Mouse (Mus musculus) lung, adult 18-20 months (tissue): ENCODE data around the gene Stk35.
"Not testable (repeated sequence)": the region's sequence is repeated elsewhere in the genome, so short reads cannot be mapped to it uniquely, and the experiment has no call there.

Experiments used
- DNase-seq, 2 experiments: peaks; one replicate each; pipeline ENCODE4 v3.0.0; 2022; ENCODE audit warnings: mixed read lengths in 2 of 2

Gene Stk35

DNA sequence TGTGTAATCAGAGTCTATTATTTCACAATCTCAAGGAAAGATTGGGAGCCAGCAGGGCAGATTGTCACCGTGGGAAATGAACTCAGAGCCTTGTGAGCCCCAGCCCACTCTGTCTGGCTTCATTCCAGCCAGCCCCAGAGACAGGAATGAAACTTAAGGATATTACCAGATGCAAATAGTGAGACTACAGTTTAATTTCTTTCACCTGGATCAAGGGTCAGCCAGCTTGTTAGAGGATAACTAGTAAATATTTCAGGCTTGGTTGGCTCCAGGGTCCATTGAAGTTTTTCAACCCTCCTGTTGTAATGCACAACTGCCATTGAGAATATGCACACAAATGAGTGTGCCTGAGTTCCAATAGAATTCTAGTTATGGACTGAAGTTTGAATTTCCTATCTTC lies 36.6 kb downstream of the Stk35 start:
- DNase-seq = no peak

DNA sequence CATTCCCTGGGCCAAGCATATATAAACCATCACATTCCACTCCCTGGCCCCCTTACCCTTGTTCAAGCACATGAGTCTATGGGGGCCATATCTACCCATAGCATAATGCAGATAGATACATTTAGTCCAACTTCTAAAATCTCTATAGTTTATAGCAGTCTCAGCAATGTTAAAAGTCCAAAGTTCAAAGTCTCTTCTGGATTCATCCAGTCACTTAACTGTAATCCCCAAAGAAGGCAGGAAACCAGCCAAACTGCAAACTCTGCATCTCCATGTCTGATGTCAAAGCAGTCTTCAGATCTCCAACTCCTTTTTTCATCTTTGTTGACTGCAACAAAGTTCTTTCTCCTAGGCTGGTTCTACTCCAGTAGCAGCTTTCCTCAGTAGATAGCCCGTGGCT lies 38.0 kb downstream of the Stk35 start:
- DNase-seq = no peak

DNA sequence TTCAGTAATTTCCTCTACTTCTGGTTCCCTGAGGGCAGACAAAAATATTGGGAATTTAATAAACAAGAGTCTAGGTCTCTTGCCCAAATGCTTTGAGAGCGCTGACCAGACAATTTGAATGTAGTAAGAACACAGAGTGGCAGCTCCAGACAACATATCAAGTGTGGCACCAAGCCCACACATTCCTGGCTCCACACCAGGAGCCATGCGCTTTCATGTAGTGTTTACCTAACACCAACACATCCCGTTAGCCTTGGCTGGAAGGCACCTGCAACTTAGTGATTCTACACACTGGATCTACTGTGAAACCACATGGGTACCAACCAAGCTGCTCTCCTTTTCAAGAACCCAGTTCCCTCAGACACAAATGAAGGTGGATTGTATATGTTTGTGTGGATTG lies 45.5 kb downstream of the Stk35 start:
- DNase-seq = peak; percentile 51 to 58

DNA sequence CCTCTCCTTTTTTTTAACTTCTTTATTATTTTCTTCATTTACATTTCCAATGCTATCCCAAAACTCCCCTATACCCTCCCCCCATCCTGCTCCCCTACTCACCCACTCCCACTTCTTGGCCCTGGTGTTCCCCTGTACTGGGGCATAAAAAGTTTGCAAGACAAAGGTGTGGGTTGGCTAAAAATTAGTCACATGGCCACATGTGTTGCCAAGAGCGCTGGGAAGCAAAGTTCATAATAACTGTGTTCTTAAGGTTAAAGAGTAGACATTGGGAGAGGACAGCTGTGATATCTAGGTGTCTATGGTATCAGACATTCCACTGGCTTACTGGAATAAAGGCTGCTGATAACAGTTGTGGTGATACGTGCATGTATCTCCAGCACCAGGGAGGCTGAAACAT lies 46.2 kb downstream of the Stk35 start:
- DNase-seq = no peak

DNA sequence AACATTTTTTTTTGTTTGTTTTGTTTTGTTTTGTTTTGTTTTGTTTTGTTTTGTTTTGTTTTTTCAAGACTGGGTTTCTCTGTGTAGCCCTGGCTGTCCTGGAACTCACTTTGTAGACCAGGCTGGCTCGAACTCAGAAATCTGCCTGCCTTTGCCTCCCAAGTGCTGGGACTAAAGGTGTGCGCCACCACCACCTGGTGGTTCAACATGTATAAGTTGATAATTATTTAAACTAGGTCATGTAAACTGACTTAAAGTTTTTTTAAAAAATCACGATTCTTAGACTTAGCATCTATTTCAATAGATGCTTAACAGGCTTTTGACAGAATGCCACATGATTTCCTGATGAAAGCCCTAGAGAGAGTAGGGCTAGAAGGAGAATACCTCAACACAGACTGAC lies 48.8 kb downstream of the Stk35 start:
- not testable (repeated sequence) for DNase-seq

DNA sequence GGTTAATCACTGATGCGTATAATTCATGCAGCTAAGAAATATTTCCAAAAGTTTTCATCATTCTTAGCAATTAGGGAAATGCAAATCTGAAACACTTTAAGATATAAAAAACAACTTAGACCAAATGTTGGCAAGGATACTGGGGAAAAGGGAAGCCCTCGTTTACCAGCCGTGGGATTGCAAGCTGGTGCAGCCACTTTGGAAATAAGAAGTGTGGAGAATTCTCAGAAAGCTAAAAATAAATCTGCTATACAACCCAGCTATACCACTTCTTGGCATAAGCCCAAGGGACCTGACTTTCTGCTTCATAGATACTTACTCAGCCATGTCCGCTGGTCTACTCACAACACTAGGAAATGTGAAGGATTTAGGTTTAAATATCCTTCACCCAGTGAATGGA lies 51.2 kb downstream of the Stk35 start:
- no peak for DNase-seq

DNA sequence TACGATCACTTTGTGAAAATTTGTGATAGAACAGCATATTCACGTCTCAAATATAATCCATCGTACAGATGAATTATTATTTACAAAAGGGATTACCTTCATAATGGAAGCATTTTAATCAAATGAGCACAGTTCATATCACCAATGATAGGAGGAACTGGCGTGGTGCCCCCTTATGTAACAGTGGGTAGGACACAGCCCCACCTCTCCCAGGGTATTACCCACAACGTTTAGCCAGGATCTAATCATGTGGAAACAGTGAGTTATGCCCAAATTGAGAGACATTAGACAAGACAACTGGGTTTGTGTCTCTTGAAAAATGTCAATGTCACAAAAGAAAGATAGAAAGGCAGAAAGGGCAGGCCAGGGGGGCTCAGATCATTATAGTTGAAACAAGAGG lies 62.9 kb downstream of the Stk35 start:
- DNase-seq = no peak

DNA sequence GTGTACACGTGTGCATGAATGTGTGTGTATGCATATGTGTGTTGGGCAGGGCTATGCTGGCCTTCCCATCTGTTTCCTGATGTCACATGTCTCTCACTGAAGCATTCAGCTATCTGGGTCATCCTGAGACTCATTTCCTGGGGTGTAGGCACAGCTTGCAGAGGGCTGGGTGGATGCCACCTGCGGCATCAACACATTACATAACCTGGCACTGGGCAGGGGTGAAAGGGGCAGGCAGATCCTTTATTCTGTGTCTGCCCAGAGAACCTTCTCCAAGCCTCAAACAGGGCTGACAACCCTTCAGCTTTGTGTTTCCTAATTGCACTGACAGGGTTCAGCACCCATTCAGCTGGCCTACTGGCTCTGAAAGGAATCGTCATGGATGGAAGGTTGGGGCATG lies 64.6 kb downstream of the Stk35 start:
- DNase-seq = no peak

DNA sequence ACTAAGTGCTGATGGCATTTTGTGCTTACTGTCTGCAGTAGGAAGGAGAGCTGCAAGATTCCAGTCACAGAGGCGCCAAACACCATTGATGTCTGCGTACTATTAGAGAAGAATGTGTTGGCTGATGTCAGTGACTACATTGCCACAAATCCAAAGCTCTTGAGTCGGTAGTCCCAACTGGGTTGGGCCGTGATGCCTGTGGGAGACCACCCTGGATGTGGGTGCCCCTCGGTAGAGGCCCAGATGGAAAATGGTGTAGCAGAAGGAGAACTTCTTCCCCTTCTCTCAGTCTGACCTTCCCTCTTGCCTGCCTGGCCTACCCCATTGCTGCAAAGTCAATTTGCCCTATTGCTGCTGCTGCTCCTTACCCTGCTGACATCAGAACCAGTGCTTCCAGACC lies 68.8 kb downstream of the Stk35 start:
- DNase-seq = no peak

DNA sequence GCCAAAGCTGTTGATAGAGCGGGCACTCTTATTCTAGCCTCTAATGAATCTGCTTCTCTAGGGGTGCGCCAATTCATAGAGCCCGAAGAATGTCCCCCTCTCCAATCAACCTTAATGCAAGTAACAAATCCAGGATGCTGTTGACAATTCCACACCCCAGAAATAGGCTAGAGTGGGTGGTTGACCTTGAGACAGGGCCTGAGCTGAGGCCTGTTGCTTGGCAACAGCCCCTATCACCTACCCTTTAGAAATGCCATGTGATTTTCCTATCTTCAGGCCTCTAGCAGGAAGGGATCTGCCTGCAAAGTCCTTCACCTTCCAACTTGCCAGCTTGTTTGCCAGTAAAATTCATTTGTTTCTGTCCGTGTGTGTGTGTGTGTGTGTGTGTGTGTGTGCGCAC lies 70.9 kb downstream of the Stk35 start:
- DNase-seq = no peak

DNA sequence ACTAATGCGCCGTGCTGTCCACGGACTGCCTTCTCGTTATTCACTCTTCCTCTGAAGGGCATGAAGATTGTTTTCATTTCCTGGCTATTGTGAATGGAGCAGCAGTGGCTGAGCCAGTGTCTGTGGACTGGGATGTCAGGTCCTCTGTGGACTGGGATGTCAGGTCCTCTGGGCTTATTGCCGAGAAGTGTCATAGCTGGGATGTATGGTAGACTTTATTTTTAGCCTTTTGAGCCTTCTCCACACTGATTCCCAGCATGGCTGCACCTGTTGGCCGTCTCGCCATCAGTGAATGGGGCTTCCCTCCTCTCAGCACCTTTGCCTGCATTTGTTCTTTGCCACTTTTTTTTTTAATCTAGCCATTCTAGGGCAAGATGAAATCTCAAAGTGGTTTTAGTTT lies 71.8 kb downstream of the Stk35 start:
- DNase-seq = no peak

DNA sequence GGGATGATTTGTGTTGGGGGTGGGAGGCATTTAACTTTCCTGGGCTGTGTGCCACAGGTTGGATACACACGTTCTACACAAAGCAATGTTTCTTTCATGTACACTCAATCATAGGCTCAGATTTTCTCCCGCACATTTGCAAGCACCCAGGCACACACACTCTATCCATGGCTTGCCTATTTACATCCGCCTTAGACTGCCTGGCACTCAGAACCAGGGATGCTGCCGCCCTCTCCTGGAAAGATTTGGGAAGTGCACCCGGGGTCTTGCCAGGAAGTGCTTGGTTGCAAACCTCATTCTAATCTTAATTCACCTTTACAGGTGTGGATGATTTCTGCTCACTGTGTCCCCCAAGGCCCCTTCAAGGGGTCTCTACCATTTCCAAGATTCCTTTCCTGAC lies 73.2 kb downstream of the Stk35 start:
- peak; percentile 70 to 75 for DNase-seq

DNA sequence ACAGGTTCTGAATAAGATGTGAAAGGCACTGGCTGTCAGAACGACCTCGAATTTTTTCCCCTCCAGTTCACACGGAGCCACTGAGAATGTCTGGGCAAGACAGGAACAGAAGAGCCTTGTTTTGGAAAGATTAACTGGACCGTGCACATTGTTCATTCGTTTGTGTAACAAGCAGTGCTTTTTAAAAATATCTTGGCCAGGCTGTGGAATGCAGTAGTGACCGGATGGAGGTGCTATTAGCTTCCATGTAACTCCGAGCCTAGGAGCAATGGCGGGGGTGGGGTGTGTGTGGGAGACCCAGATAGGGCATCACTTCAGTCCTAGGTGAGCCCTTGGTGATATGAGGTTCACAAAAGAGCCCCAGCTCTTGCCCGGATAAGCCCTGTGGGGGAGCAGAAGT lies 73.8 kb downstream of the Stk35 start:
- no peak for DNase-seq

DNA sequence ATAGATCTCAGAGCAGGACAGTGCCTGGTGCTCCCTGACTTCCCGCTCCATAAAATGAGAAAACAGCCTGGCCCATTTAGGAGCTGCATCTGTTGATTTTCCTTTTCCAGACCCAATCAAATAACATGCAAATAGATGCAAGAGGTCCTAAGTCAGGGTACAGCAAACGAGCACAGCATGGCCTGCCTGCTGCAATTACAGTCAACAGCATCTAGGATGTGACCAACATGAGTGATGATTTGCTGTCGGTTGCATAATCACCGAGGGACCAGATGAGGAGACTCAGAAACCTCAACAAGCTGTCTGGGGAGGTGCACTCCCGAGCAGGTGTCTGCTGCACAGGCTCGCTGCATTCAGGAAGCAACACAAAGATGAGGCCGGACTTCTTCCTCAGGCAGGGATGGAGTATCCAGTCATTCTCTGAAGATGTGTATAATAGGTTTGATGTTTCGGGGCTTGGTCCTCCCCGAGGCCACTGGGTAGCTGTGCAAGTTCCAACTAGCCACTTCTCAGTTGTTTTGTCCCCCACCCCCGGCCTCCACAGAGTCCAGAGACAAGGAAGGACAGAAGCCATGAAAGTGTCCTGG lies 74.3 kb downstream of the Stk35 start:
- no peak for DNase-seq

DNA sequence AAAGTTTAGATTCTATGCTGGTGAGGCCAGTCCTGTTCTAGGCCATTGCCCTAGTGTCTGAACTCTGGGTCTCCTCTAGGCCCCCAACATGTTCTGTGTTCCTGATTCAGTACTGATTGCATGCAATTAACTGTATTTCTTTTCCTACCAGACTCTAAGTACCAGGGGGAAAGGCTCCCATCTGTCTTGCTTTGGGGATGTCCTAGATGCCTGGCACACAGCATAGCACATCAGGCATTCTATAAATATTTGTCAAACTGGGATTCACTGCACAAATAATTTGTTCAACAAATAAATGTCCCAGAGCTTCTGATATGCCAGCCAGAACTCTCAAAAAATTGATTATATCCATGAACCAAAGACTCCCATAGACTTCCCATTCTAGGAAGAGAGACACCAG lies 76.6 kb downstream of the Stk35 start:
- no peak for DNase-seq

DNA sequence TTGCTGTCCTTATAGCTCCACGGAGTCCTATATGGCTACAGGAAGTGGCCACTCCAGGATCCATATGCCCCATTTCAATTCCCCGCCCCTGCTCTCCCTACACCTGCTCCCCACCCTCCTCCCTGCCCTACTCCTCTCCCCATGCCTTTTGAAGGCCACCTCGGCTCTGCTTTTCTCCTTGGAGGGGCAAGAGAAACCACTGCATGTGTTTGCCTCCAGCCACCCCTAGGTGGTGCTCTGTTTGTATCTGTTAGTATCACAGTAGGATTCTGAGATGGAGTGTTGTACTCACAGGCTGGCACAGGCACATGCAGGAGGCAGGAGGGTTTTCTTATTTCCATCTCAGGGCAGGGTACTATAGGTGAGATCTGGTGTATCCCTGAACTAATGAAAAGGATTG lies 79.5 kb downstream of the Stk35 start:
- peak in 1 of 2 experiments; percentile 36 for DNase-seq

DNA sequence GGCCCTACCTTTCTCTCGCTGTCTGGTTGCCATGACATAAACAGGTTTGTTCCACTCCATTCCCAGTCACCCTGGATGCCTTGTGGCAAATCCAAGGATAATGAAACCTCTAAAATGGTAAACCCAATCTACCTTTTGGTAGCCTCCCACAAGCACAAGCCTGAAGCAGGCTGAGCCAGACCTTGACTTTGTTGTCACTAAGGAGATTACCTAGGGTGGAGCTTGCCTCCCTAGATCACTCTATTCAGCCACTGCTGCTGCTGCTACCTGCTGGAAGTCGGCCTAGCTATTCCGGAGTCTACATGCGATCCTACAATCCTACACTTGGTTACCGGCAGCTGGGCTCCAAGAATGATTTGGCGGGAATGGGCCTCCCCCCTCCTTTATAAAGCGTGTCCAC lies 79.9 kb downstream of the Stk35 start:
- DNase-seq = no peak

DNA sequence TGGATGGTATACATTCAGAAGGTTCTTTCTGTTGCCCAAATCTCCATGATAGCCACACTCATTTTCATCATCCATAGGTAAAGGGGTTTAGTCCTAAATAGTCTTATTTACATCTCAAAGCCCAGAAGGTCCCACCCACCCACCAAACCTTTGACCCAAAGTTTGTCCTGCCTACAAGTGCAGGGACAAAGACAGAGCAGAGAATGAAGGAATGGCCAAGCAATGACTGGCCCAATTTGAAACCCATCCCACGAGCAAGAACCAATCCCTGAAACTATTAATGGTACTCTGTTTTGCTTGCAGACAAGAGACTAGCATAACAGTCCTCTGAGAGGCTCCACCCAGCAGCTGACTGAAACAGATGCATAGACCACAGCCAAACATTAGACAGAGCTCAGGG lies 81.6 kb downstream of the Stk35 start:
- no peak for DNase-seq
